Mouse (Mus musculus) hindbrain, embryonic 11.5 days (tissue): Measurements from ENCODE around the gene Rab4b. TPM values are rescaled to one million over a fixed set of nuclear protein-coding genes. Genes with fewer than 3 reads are reported as not detected.

Experiments
- ATAC-seq: fragments of 200-750 bp; cut with Nextera tagmentation; 2 replicates; pipeline ENCODE4 v1.8.0; 2017; ENCODE audit warnings: mild to moderate bottlenecking, moderate TSS enrichment, moderate library complexity; ENCODE audit not compliant: low FRiP score
- DNase-seq: peaks from one replicate; pipeline ENCODE4 v3.0.0-alpha.2; 2015; ENCODE audit warnings: low spot score
- H3K27ac ChIP-seq: fragments of 300-500 bp; sonication (generic); 2 replicates; pipeline ENCODE4 v1.5.1; 2014; ENCODE audit warnings: mild to moderate bottlenecking, low read depth, low read length
- H3K27me3 ChIP-seq: fragments of 300-500 bp; sonication (generic); 2 replicates; pipeline ENCODE4 v1.6.1; 2014; ENCODE audit warnings: mild to moderate bottlenecking, low read length, moderate library complexity, mixed read lengths; ENCODE audit not compliant: control insufficient read depth, insufficient read depth
- H3K36me3 ChIP-seq: fragments of 300-500 bp; sonication (generic); 2 replicates; pipeline ENCODE4 v1.6.1; 2014; ENCODE audit warnings: mild to moderate bottlenecking, low read length, moderate library complexity, mixed read lengths; ENCODE audit not compliant: control insufficient read depth, insufficient read depth
- H3K4me1 ChIP-seq: fragments of 300-500 bp; sonication (generic); replicated peaks from 2 replicates; pipeline ENCODE4 v1.6.1; 2014; ENCODE audit warnings: low read length, mixed read lengths; ENCODE audit not compliant: control insufficient read depth, insufficient read depth
- H3K4me2 ChIP-seq: fragments of 300-500 bp; sonication (generic); replicated peaks from 2 replicates; pipeline ENCODE4 v1.6.1; 2014; ENCODE audit warnings: mild to moderate bottlenecking, low read depth, low read length
- H3K4me3 ChIP-seq: fragments of 300-500 bp; sonication (generic); 2 replicates; pipeline ENCODE4 v1.5.1; 2014; ENCODE audit warnings: low read depth, low read length
- H3K9ac ChIP-seq: fragments of 300-500 bp; sonication (generic); 2 replicates; pipeline ENCODE4 v1.6.1; 2014; ENCODE audit warnings: low read depth, low read length
- H3K9me3 ChIP-seq: fragments of 300-500 bp; sonication (generic); 2 replicates; pipeline ENCODE4 v1.6.1; 2016; ENCODE audit warnings: low read length; ENCODE audit not compliant: control insufficient read depth
- WGBS: fragments of 180-500 bp; shearing (Covaris S2); extraction: QIAGEN DNeasy Blood & Tissue Kit; methylation state at CpG from one replicate; pipeline ENCODE4 v1.1.7; 2014; 5-methylcytosine and 5-hydroxymethylcytosine counted together
- polyA plus RNA-seq: library from polyadenylated mRNA; unstranded; fragments of >200 nt; fragmentation: Nextera tagmentation; extraction: Ambion mirVana; gene quantifications from 2 replicates; pipeline ENCODE4 v1.2.1, GENCODE M21; 2014

Gene Rab4b
- polyA plus RNA-seq, 1 experiment from 2014 or later: 75.4 TPM

DNA sequence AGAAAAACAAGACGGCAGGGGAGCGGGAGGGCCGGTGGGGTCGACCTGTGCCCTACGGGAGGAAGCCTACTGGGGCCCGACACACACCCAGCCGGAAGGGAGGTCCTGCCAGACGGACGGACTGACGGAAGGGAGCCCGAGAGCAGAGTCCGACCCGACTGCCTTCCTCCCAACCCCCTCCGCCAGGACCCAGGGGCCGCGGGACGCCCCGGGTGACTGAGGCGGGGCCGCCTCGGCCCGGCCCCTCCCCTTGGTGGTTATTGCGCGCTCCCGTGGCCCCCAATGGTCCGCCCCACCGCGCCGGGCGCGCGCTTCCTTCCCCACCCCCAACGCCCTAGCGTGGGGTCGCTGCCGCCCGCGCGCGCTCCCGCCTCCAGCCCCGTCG is 12.5 kb downstream of the Rab4b start:
- Histone ChIP-seq H3K27ac (peak overlapping the region; percentile 98), H3K4me2 (peak overlapping the region; percentile 46), H3K4me3 (peak overlapping the region; percentile 65), H3K27me3 (no peaks in the 10 kb centered on the region), H3K36me3 (peaks cover 5% of the 10 kb centered on the region; the same call in 1 of the 2 replicates), H3K4me1 (peaks cover 22% of the 10 kb centered on the region), H3K9me3 (no peaks in the 10 kb centered on the region), H3K9ac (peak overlapping the region; percentile 60)
- DNase-seq (peak; percentile 89), ATAC-seq (peak; percentile 78)
- WGBS: 0% methylated on average over 24 of the region's 43 CpGs

GRCm38 (mm10) chr7:27165696-27166095 is 13.0 kb downstream of the Rab4b start:
- 6% methylated on average over 8 of the region's 8 CpGs for WGBS
- DNase-seq (no peak), ATAC-seq (no peak)
- Histone ChIP-seq H3K4me3 (peak overlapping the region; percentile 65), H3K4me1 (peaks cover 22% of the 10 kb centered on the region), H3K9ac (peak overlapping the region; percentile 60), H3K4me2 (peak overlapping the region; percentile 46), H3K36me3 (peaks cover 5% of the 10 kb centered on the region; the same call in 1 of the 2 replicates), H3K9me3 (no peaks in the 10 kb centered on the region), H3K27me3 (no peaks in the 10 kb centered on the region), H3K27ac (peak overlapping the region; percentile 98)

GRCm38 (mm10) chr7:27165007-27165655 is 13.6 kb downstream of the Rab4b start:
- Histone ChIP-seq H3K27me3 (no peaks in the 10 kb centered on the region), H3K36me3 (peaks cover 5% of the 10 kb centered on the region; the same call in 1 of the 2 replicates), H3K4me1 (peaks cover 22% of the 10 kb centered on the region), H3K4me2 (peak overlapping the region; percentile 46), H3K27ac (no peak overlapping the region), H3K9me3 (no peaks in the 10 kb centered on the region), H3K9ac (peak overlapping the region; percentile 60; the same call in 1 of the 2 replicates), H3K4me3 (peak overlapping the region; percentile 65)
- no peak for DNase-seq
- 78% methylated on average over 23 of the region's 23 CpGs for WGBS
- ATAC-seq: no peak

- H3K4me1 ChIP-seq: peaks cover 22% of the 10 kb centered on the region
- 86% methylated on average over 33 of the region's 33 CpGs for WGBS
- H3K27me3 ChIP-seq: no peaks in the 10 kb centered on the region
- peak overlapping the region; percentile 36; the same call in 1 of the 2 replicates for H3K9ac ChIP-seq
- no peaks in the 10 kb centered on the region for H3K9me3 ChIP-seq
- peak overlapping the region; percentile 46 for H3K4me2 ChIP-seq
- H3K36me3 ChIP-seq: peaks cover 7% of the 10 kb centered on the region; the same call in 1 of the 2 replicates
- ATAC-seq (no peak), DNase-seq (no peak)
- H3K4me3 ChIP-seq: peak overlapping the region; percentile 65
- H3K27ac ChIP-seq: no peak overlapping the region
Observed at GRCm38 (mm10) chr7:27164112-27164947, 14.4 kb downstream of the Rab4b start.

DNA sequence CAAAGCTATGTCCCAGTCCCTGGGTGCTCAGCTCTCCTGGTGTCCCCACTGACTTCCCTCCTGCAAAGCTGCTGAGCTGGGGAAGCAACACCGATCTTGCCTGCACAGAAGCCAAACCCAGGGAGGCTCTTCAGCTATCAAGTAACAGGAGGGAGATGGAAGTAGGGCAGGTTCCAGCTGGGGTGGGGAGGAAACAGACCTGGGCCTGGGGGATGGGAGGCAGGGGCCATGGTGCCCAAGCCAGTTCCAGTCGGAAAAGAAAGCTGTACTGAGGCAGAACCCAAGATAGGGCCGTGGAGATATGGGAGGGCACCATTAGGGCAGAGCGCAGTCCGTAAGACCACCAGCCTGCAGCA is 15.3 kb downstream of the Rab4b start:
- ATAC-seq (no peak), DNase-seq (no peak)
- peaks cover 22% of the 10 kb centered on the region for H3K4me1 ChIP-seq
- H3K36me3 ChIP-seq: peaks cover 7% of the 10 kb centered on the region; the same call in 1 of the 2 replicates
- peak overlapping the region; percentile 38; the same call in 1 of the 2 replicates for H3K9ac ChIP-seq
- H3K4me3 ChIP-seq: no peak overlapping the region
- WGBS: 77% methylated on average over 5 of the region's 5 CpGs
- no peak overlapping the region for H3K27ac ChIP-seq
- H3K27me3 ChIP-seq: no peaks in the 10 kb centered on the region
- peak overlapping the region; percentile 8; the same call in 1 of the 2 replicates for H3K4me2 ChIP-seq
- H3K9me3 ChIP-seq: no peaks in the 10 kb centered on the region

- no peak overlapping the region for H3K4me2 ChIP-seq
- peaks cover 22% of the 10 kb centered on the region for H3K4me1 ChIP-seq
- peaks cover 7% of the 10 kb centered on the region; the same call in 1 of the 2 replicates for H3K36me3 ChIP-seq
- no peak overlapping the region for H3K4me3 ChIP-seq
- ATAC-seq: no peak
- no peak for DNase-seq
- 85% methylated on average over 5 of the region's 5 CpGs for WGBS
- H3K9ac ChIP-seq: no peak overlapping the region; the same call in 1 of the 2 replicates
- no peak overlapping the region for H3K27ac ChIP-seq
- no peaks in the 10 kb centered on the region for H3K9me3 ChIP-seq
- no peaks in the 10 kb centered on the region for H3K27me3 ChIP-seq
Observed at GRCm38 (mm10) chr7:27162780-27163449, 15.8 kb downstream of the Rab4b start.

DNA sequence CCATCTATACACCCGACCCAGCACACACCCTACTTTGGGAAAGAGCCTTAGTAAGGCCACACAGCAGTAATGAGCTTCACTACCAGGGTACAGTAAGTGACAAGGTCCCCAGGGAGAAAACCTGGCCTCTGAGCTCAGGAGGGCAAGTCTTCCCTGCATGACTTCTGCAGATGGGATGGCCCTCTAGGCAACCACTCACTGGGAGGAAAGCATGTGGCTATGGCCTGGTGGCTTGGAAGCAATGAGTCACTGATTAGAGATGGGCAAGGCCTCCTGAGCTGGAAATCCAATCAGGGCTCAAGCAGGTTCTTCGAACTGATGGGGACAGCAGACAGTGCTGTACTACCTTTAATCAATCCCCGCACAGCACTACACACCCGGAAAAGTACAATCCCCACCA is 17.0 kb downstream of the Rab4b start:
- 90% methylated on average over 4 of the region's 4 CpGs for WGBS
- DNase-seq (no peak), ATAC-seq (no peak)
- H3K27ac ChIP-seq: no peak overlapping the region
- no peak overlapping the region for H3K4me2 ChIP-seq
- H3K9ac ChIP-seq: no peak overlapping the region
- no peaks in the 10 kb centered on the region for H3K9me3 ChIP-seq
- H3K4me3 ChIP-seq: no peak overlapping the region
- peaks cover 22% of the 10 kb centered on the region for H3K4me1 ChIP-seq
- H3K27me3 ChIP-seq: no peaks in the 10 kb centered on the region
- peaks cover 7% of the 10 kb centered on the region; the same call in 1 of the 2 replicates for H3K36me3 ChIP-seq

DNA sequence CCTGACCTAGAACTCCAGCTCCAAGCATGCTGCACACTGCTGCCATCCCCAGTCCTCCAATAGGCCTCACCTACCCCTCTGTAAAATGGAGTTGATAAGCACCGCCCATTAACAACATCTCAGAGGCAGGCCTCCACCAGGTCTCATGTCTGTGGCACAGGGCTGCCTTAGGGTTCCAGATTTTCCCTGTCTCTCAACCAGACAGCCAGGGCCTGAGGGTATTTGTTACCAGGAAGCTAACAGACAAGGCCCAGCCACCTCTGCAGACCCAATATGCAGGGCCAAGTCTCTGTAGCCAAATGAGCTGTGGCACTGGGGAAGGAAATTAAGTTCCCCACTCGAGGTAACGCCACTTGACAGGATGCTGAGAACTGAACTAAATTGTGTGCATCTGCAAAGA is 17.8 kb downstream of the Rab4b start:
- H3K27ac ChIP-seq: no peak overlapping the region
- H3K4me2 ChIP-seq: no peak overlapping the region
- no peak overlapping the region for H3K4me3 ChIP-seq
- H3K27me3 ChIP-seq: no peaks in the 10 kb centered on the region
- ATAC-seq (no peak), DNase-seq (no peak)
- H3K9ac ChIP-seq: no peak overlapping the region
- no peaks in the 10 kb centered on the region for H3K9me3 ChIP-seq
- peaks cover 7% of the 10 kb centered on the region; the same call in 1 of the 2 replicates for H3K36me3 ChIP-seq
- H3K4me1 ChIP-seq: peaks cover 22% of the 10 kb centered on the region
- 94% methylated on average over 3 of the region's 3 CpGs for WGBS
